Mouse (Mus musculus): ENCODE measurements at regions not wholly inside any gene's neighbourhood (a gene's known extent, or its start where the extent isn't known, plus 50 kb on each side); places are given as distances from the start of the nearest gene placed in this dataset.

DNA sequence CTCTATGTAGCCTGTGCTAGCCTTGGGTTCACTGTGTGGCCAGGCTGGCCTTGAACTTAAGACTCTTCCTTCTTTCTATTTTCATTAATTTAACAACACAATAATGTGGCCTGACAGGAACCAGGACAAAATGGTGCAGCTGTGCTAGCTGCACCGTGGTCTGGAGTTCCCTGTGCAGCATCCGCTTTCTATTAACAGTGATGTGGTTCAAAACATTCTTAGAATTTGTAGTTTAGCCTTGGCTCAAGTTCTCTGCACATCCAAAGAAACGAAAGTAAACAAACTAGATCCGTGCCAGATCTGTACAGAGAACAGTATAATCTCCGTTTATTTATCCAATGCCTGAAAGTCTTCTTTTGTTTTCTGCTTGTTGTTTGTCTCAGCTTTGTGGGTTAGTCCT, 88.5 kb downstream of the Irx1 start:
- Histone ChIP-seq H3K36me3 (ENCODE audit: control insufficient read depth, insufficient read depth, low read length) (no peaks in the 10 kb centered on the region), H3K4me1 (ENCODE audit: control insufficient read depth, insufficient read depth, low read length) (no peaks in the 10 kb centered on the region), H3K4me3 (ENCODE audit: low read length) (no peak overlapping the region), H3K27me3 (ENCODE audit: control insufficient read depth, insufficient read depth, low read length) (no peaks in the 10 kb centered on the region), H3K9me3 (ENCODE audit: control insufficient read depth, low read length) (no peaks in the 10 kb centered on the region), H3K27ac (ENCODE audit: low read depth, low read length) (no peak overlapping the region), H3K4me2 (replicated peaks; ENCODE audit: low read depth, low read length) (no peak overlapping the region), H3K9ac (ENCODE audit: low read depth, low read length) (no peak overlapping the region)
- WGBS: 78% methylated on average over 5 of the region's 5 CpGs
- no peak for ATAC-seq (ENCODE audit: low FRiP score, low TSS enrichment)

DNA sequence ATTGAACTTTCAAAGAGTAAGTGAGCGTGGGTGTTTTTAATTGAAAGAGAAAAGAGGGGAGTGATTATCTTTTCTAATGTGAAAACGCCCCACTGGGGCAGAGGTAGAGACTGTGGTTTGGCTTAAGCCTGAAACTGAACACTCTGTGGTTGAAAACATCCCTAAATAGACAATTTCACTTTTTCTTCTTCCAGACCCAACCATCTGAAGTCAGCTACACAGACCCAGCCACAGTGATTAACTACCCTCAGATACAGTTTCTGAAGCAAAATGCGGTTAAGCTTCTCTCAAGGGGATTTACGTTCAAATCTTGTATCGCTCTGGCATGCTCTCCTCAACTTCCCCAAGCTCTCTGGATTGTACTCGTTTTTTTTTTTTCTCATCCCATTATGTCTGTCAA, 94.8 kb downstream of the Irx1 start:
- Histone ChIP-seq H3K9me3 (ENCODE audit: control insufficient read depth, low read length) (no peaks in the 10 kb centered on the region), H3K27ac (ENCODE audit: low read depth, low read length) (no peak overlapping the region), H3K36me3 (ENCODE audit: control insufficient read depth, insufficient read depth, low read length) (no peaks in the 10 kb centered on the region), H3K4me3 (ENCODE audit: low read length) (no peak overlapping the region), H3K27me3 (ENCODE audit: control insufficient read depth, insufficient read depth, low read length) (no peaks in the 10 kb centered on the region; the same call in 1 of the 2 replicates), H3K4me1 (ENCODE audit: control insufficient read depth, insufficient read depth, low read length) (no peaks in the 10 kb centered on the region), H3K4me2 (replicated peaks; ENCODE audit: low read depth, low read length) (no peak overlapping the region), H3K9ac (ENCODE audit: low read depth, low read length) (no peak overlapping the region)
- 76% methylated on average over 6 of the region's 6 CpGs for WGBS
- ATAC-seq (ENCODE audit: low FRiP score, low TSS enrichment): no peak

DNA sequence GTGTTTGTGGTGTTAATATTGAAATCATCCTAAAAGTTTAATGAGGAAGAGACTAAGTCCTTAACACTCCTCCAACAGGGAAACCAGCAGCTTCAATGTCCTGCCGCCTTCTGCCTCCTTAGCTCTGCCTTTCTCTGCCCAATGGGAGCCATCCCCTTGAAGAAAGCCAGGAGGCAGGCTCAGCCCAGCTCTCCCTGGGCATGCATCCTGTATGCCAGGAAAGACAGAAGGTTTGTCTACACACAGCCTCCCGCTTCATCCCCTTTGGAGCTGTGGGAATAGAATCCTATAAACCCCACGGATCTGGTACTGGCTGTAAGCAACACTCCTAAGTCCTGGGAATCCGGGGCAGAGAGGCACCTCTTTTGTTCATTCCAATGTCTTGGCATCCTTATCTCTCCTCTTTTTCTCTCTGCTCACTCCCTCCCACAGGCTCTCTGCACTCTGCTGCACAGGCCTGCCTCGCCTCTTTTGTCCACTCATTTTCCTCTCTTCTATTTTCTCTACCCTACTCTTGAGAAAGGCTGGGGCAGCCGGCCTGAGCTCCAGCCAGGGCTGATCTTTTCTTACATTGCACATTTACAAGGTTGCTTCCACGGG, 110.0 kb downstream of the Irx1 start:
- no peaks in the 10 kb centered on the region for H3K36me3 ChIP-seq (ENCODE audit: control insufficient read depth, insufficient read depth, low read length)
- no peak overlapping the region for H3K9ac ChIP-seq (ENCODE audit: low read depth, low read length)
- H3K4me1 ChIP-seq (ENCODE audit: control insufficient read depth, insufficient read depth, low read length): no peaks in the 10 kb centered on the region
- H3K9me3 ChIP-seq (ENCODE audit: control insufficient read depth, low read length): no peaks in the 10 kb centered on the region
- WGBS: 79% methylated on average over 7 of the region's 7 CpGs
- no peaks in the 10 kb centered on the region for H3K27me3 ChIP-seq (ENCODE audit: control insufficient read depth, insufficient read depth, low read length)
- no peak overlapping the region for H3K4me3 ChIP-seq (ENCODE audit: low read length)
- ATAC-seq (ENCODE audit: low FRiP score, low TSS enrichment): no peak
- H3K27ac ChIP-seq (ENCODE audit: low read depth, low read length): no peak overlapping the region
- no peak overlapping the region for H3K4me2 ChIP-seq (replicated peaks; ENCODE audit: low read depth, low read length)

DNA sequence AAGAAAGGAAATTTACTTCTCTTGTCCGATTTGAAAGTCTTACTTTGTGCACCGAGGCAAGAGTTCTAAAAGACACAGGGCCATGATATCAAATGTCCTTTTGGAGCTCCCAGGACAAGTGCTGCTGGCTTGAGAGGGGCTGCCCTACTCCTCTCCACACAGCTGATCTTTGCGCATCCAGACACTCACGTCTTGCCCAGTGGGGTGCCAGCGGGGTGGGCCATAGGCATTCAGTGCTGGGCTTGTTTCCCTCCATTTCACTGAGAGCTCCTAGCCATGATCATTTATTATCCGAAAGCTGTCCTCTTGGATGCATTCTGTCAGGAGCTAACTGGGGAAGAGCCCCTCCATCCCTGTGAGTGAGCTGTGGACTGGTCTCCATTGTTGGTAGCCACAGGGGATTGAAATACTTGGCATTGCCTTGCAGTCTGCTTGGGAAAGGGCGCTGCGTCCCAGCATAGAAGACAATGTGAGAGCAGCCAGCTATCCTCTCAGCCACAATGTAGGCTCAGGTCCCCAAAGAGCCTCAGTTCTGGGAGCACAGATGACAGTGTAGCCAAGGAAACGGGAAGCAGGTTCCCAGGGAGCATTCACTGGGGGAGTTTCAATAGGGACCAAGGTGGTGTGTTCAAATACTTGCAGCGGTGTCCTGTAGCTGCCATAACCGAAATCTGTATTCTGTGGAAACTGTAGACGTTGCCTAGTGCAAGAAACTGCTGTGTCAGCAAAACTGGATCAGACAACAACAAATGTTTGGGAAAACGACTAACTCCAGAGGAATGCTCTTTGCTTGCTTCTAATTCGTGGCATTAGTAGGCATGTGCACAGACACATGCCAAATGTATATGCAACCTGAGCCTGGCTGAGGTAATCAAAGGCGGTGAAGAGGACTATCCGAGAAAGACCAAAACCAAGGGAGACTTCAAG, 159.2 kb downstream of the Irx1 start:
- Histone ChIP-seq H3K4me3 (ENCODE audit: low read length) (no peak overlapping the region), H3K4me2 (replicated peaks; ENCODE audit: low read depth, low read length) (no peak overlapping the region), H3K27me3 (ENCODE audit: control insufficient read depth, insufficient read depth, low read length) (no peaks in the 10 kb centered on the region), H3K4me1 (ENCODE audit: control insufficient read depth, insufficient read depth, low read length) (no peaks in the 10 kb centered on the region), H3K9ac (ENCODE audit: low read depth, low read length) (no peak overlapping the region), H3K27ac (ENCODE audit: low read depth, low read length) (no peak overlapping the region), H3K9me3 (ENCODE audit: control insufficient read depth, low read length) (no peaks in the 10 kb centered on the region), H3K36me3 (ENCODE audit: control insufficient read depth, insufficient read depth, low read length) (no peaks in the 10 kb centered on the region)
- ATAC-seq (ENCODE audit: low FRiP score, low TSS enrichment): no peak
- 75% methylated on average over 16 of the region's 16 CpGs for WGBS

DNA sequence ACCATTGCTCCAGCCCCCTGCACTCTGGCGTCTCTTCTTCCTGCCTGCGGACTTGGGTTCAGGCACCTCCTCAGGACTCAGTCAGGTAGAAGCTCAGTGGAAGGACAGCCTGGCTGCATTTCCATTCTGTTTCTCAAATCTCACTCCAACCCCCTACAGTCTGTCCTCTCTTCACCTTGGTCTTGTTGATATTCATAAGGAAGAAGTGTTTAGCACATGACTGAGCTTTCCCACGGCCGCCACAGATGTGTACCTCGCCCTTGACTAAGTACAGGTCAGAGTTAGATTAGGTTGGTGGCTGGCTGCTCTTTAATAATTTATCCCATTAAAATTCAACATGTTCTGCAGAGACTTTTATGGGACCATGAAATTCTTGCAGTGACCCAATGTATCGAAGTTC, 165.2 kb downstream of the Irx1 start:
- 73% methylated on average over 6 of the region's 6 CpGs for WGBS

DNA sequence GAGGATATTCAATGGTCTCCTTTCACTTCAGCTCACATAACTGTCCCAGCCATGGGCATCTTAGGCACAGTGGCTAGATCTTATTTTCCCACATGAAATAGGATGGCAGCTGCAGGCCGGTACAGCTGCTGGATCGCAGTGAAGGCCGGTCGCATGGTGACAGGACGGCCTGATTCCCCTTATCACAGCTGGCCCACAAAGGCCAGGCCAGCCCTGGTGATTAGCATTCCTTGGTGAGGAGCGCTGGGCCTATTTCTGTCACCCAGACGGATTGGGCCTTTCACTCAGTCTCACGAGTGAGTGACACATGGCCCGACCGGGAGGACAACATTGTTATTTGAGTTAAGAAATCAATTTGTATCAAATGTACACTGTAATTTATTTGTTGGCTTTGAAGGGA, 178.8 kb downstream of the Irx1 start:
- H3K9ac ChIP-seq (ENCODE audit: low read depth, low read length): no peak overlapping the region
- WGBS: 44% methylated on average over 10 of the region's 10 CpGs
- no peaks in the 10 kb centered on the region for H3K9me3 ChIP-seq (ENCODE audit: control insufficient read depth, low read length)
- no peaks in the 10 kb centered on the region for H3K36me3 ChIP-seq (ENCODE audit: control insufficient read depth, insufficient read depth, low read length)
- ATAC-seq (ENCODE audit: low FRiP score, low TSS enrichment): no peak
- no peak overlapping the region for H3K4me3 ChIP-seq (ENCODE audit: low read length)
- H3K4me2 ChIP-seq (replicated peaks; ENCODE audit: low read depth, low read length): no peak overlapping the region
- H3K27ac ChIP-seq (ENCODE audit: low read depth, low read length): no peak overlapping the region
- no peaks in the 10 kb centered on the region for H3K27me3 ChIP-seq (ENCODE audit: control insufficient read depth, insufficient read depth, low read length)
- H3K4me1 ChIP-seq (ENCODE audit: control insufficient read depth, insufficient read depth, low read length): no peaks in the 10 kb centered on the region

More for the DNA sequence above, 165.2 kb downstream of the Irx1 start:
- H3K27ac ChIP-seq (ENCODE audit: low read depth, low read length): no peak overlapping the region
- no peaks in the 10 kb centered on the region for H3K9me3 ChIP-seq (ENCODE audit: control insufficient read depth, low read length)
- no peak overlapping the region for H3K4me3 ChIP-seq (ENCODE audit: low read length)
- no peaks in the 10 kb centered on the region for H3K36me3 ChIP-seq (ENCODE audit: control insufficient read depth, insufficient read depth, low read length)
- H3K4me1 ChIP-seq (ENCODE audit: control insufficient read depth, insufficient read depth, low read length): no peaks in the 10 kb centered on the region
- no peaks in the 10 kb centered on the region for H3K27me3 ChIP-seq (ENCODE audit: control insufficient read depth, insufficient read depth, low read length)
- no peak overlapping the region for H3K9ac ChIP-seq (ENCODE audit: low read depth, low read length)
- H3K4me2 ChIP-seq (replicated peaks; ENCODE audit: low read depth, low read length): no peak overlapping the region
- ATAC-seq (ENCODE audit: low FRiP score, low TSS enrichment): no peak

DNA sequence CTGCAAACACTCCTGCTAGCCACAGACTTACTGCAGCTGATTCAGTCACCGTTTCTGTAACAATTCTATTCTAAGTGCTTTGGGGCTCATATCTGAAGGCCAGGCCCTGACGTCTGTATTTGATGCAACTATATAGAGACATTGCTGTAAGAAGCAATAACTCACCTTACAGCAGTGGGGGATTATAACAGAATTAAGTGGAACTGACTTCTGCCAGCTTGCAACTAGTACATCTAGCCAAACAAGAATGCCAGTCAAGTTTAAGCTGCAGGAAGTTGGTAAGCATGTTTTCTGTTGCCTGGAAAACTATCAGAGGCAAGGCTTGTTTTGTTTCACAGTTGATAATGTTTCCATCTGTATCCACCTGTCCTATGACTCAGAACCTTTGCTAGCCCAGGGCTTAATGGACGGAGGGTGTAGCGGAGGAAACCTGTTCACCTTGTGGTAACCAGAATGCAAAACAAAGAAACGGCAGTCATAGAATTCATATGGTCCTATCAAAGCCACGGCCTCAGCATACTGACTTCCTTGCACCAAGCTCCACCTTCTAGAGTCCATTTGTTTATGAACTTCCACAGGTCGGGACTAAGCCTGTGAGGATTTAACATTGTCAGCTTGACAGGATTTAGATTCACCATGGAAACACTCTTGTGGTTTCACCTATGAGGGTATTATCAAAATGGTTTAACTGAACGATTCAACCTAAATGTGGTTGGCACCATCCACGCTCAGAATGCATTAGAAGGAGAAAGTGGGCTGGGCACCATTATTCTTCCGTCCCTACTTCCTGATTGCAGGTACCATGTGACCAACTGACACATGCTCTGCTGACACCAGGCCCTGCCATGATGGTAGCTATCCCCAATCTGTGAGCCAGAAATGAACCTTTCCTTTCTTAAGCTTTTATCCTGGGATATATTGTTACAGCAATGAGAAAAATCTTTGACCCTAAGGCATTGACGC, 216.2 kb downstream of the Irx1 start:
- Histone ChIP-seq H3K4me3 (ENCODE audit: low read length) (no peak overlapping the region), H3K27me3 (ENCODE audit: control insufficient read depth, insufficient read depth, low read length) (peaks cover 3% of the 10 kb centered on the region; the same call in 1 of the 2 replicates), H3K36me3 (ENCODE audit: control insufficient read depth, insufficient read depth, low read length) (no peaks in the 10 kb centered on the region), H3K27ac (ENCODE audit: low read depth, low read length) (no peak overlapping the region), H3K4me2 (replicated peaks; ENCODE audit: low read depth, low read length) (no peak overlapping the region), H3K9ac (ENCODE audit: low read depth, low read length) (no peak overlapping the region), H3K9me3 (ENCODE audit: control insufficient read depth, low read length) (no peaks in the 10 kb centered on the region), H3K4me1 (ENCODE audit: control insufficient read depth, insufficient read depth, low read length) (no peaks in the 10 kb centered on the region)
- 79% methylated on average over 11 of the region's 11 CpGs for WGBS
- no peak for ATAC-seq (ENCODE audit: low FRiP score, low TSS enrichment)

DNA sequence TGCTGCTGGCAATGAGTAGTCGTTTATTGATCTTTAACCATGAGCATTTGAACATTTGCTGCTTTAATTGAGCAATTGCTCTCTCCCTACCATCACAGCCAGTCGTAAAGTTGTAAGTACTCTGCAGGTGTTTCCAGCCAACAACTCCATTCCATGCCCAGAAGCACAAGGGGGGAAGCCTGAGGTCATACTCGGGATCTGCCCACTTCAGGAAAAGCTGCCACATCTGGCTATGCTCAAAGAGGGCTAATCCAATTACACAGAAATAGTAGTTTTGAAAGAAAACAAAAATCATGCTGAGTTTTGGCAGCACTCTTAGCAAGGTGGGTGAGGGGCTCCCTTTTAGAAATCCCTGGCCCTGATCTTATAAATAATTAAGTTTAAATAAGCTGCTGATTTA, 217.0 kb downstream of the Irx1 start:
- WGBS: 19% methylated on average over 3 of the region's 3 CpGs
- Histone ChIP-seq H3K9ac (ENCODE audit: low read depth, low read length) (no peak overlapping the region), H3K4me3 (ENCODE audit: low read length) (no peak overlapping the region), H3K9me3 (ENCODE audit: control insufficient read depth, low read length) (no peaks in the 10 kb centered on the region), H3K36me3 (ENCODE audit: control insufficient read depth, insufficient read depth, low read length) (no peaks in the 10 kb centered on the region), H3K27ac (ENCODE audit: low read depth, low read length) (no peak overlapping the region), H3K27me3 (ENCODE audit: control insufficient read depth, insufficient read depth, low read length) (peaks cover 3% of the 10 kb centered on the region; the same call in 1 of the 2 replicates), H3K4me1 (ENCODE audit: control insufficient read depth, insufficient read depth, low read length) (no peaks in the 10 kb centered on the region), H3K4me2 (replicated peaks; ENCODE audit: low read depth, low read length) (no peak overlapping the region)
- no peak for ATAC-seq (ENCODE audit: low FRiP score, low TSS enrichment)
